Mouse (Mus musculus) cerebellum, adult 2 months (tissue): Measurements from ENCODE around the gene Ccdc32.

ENCODE experiments used
- CTCF ChIP-seq: fragments of 200-500 bp; IDR thresholded peaks from 2 replicates; pipeline ENCODE4 v1.5.1; 2011; ENCODE audit warnings: low read depth, mild to moderate bottlenecking, control low read depth, low read length, moderate library complexity, borderline replicate concordance; ENCODE audit not compliant: insufficient read depth
- POLR2A ChIP-seq: fragments of 200-500 bp; IDR thresholded peaks from 2 replicates; pipeline ENCODE4 v1.6.1; 2011; ENCODE audit warnings: low read length, control low read depth, borderline replicate concordance; ENCODE audit not compliant: insufficient read depth

GRCm38 (mm10) chr2:119072397-119072796 is 43.2 kb upstream of the Ccdc32 start:
- no peak for TF ChIP-seq CTCF
- no peak for TF ChIP-seq POLR2A
